Mouse (Mus musculus) Patski (cell line): ENCODE results near the gene Aqp12. TPM values are rescaled to one million over a fixed set of nuclear protein-coding genes. Genes with fewer than 3 reads are reported as not detected.

Experiments used
- ATAC-seq: fragments of 100-300 bp; one replicate; pipeline ENCODE4 v1.8.0; 2021
- CTCF ChIA-PET: fragments of 350-600 bp; sonication (Branson Sonifier 250); formaldehyde crosslinking; loops from one replicate; lab custom pipeline; 2022; ENCODE audit warnings: inconsistent platforms; lab: Charles Lee
- POLR2A ChIA-PET: fragments of 350-600 bp; sonication (Branson Sonifier 250); formaldehyde crosslinking; loops from one replicate; lab custom pipeline; 2022; ENCODE audit warnings: antibody characterized with exemption, inconsistent platforms; lab: Charles Lee
- DNase-seq: peaks from one replicate; pipeline ENCODE4 v3.0.0-alpha.2; 2011; ENCODE audit warnings: low read depth, low spot score
- H3K27me3 ChIP-seq: fragments of 371-371 bp; one replicate; pipeline ENCODE4 v1.5.1; 2021
- CTCF ChIP-seq: fragments of 100-300 bp; IDR thresholded peaks from one replicate; pipeline ENCODE4 v1.5.1; 2021
- in situ Hi-C: fragments of 300-500 bp; cut with MboI; formaldehyde crosslinking; loops from 3 replicates; pipeline ENCODE4 v1.11.1; 2018; ENCODE audit warnings: low pct_unique_long_range_greater_than_20kb, mixed read lengths
- polyA plus RNA-seq: library from polyadenylated mRNA; unstranded; gene quantifications from one replicate; pipeline ENCODE4 v1.2.3, GENCODE M21; 2021

The Aqp12 gene
- polyA plus RNA-seq, 1 experiment from 2014 or later, result not detected

DNA sequence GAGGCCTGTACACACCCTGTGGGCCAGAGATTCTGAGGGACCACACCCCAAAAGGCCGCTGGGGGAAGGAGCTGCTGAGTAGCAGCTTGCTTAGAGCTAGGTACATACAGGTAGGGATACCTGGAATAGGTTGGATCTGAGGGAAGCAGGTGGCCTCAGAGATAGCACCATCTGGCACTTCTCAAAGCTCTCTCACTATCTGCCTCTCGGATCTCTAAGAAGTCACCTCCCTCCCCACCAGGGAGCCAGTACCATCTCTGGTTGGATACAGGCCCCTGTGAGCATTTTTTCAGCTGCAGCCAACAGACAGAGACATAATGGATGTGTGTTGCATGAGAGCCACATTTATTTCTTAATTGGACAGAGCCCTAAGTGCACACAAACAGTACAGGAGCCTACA is 9.0 kb downstream of the Aqp12 start:
- no peak for ATAC-seq
- DNase-seq, result no peak
- in situ Hi-C loops, result no loop called here
- CTCF ChIA-PET, result interaction anchor here (1.0 kb wide), 2 partner anchors 14 to 66 kb away, joined by 3 read pairs; no protein-coding TSS in a partner anchor
- peaks cover 24% of the 10 kb centered on the region for H3K27me3 ChIP-seq
- no peak for TF ChIP-seq CTCF
- POLR2A ChIA-PET, result interaction anchor here (1.4 kb wide), 1 partner anchor 11 kb away, joined by 3 read pairs; no protein-coding TSS in a partner anchor

DNA sequence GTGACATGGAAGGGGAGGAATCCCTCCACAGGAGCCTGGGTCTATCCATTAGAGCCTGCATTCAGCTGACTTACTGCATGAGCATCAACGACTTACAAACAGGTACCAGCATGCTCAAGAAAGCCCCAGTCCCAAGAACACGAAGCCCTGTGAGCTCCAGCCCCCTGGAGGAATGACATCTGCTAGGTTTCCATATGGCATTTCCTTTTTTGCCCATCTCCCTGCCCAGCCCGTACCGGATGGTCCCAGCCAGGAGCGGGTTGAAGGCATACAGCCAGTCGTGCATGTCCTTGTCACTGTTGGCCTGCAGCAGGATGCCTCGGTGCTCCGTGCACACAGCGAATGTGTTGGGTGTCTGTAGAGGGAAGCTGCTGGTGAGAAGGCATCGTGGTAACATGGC is 12.6 kb downstream of the Aqp12 start:
- POLR2A ChIA-PET, result no interaction called here
- ATAC-seq (no peak), DNase-seq (no peak)
- TF ChIP-seq CTCF, result no peak
- in situ Hi-C loops, result no loop called here
- CTCF ChIA-PET, result interaction anchor here (1.7 kb wide), 1 partner anchor 9 kb away, joined by 4 read pairs; no protein-coding TSS in a partner anchor
- peaks cover 49% of the 10 kb centered on the region for H3K27me3 ChIP-seq

DNA sequence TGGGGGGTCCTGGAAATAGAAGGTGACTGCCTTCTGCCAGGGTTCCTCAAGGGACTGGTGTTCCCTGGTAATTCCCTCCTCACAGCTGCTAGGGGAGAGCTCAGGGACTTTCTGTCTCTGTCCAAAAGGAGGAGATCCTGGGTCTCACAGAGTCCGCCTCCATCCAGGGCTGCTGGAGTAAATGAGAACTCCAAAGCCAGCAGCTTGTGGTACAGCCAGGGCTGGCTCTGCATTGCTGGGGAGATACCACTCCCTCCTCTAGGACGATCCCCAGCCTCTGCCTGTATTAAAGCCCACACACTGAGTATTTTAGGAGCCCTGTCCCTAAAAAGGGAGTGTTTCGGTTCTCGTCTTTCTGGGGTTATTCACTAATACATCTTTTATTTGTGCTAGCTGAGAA is 14.5 kb downstream of the Aqp12 start:
- no peak for ATAC-seq
- TF ChIP-seq CTCF, result no peak
- ChIA-PET CTCF (no interaction called here), POLR2A (no interaction called here)
- in situ Hi-C loops, result no loop called here
- H3K27me3 ChIP-seq, result peaks cover 64% of the 10 kb centered on the region
- DNase-seq, result no peak

DNA sequence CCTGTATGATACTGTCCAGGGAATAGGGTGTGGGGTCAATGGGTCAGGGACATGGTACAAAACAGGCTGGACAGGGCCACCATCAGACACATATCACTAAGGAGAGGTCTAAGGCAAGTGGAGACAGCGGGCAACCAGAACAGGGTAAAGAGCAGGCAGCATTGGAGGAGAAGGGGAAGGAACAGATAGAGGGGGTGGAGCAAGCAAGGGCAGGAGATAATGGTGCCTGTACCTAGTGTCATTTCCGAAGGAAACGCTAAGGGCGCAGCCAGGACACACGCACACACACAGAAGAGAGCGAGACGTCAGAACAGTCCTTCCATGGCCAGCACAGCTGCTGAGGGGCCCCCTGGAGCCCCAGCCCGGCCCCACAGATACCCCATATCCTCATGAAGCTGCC is 20.5 kb downstream of the Aqp12 start:
- DNase-seq (no peak), ATAC-seq (no peak)
- in situ Hi-C loops, result no loop called here
- no peak for TF ChIP-seq CTCF
- ChIA-PET CTCF (no interaction called here), POLR2A (no interaction called here)
- peaks cover 59% of the 10 kb centered on the region for H3K27me3 ChIP-seq

DNA sequence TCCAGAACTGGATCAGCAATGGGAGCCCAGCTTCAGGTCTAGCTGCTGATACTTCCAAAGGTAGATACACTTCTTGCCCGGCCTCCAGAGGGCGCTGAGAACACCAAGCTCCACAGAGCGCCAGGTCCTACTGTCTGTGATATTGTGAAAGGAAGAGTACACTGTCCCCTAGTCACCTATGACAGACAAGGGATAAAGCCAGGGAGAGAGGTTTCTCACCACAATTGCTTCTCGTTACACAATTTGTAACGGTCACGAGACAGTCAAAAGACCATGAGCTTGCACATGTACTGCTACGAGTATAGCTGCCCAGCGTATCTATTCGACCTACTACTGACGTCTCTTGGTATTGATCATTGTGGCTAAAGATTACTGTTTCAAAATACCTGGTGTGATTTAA is 23.3 kb downstream of the Aqp12 start:
- no peak for TF ChIP-seq CTCF
- ChIA-PET CTCF (interaction anchor here (1.0 kb wide), 1 partner anchor 15 kb away, joined by 3 read pairs; no protein-coding TSS in a partner anchor), POLR2A (no interaction called here)
- ATAC-seq (no peak), DNase-seq (no peak)
- in situ Hi-C loops, result no loop called here
- peaks cover 55% of the 10 kb centered on the region for H3K27me3 ChIP-seq

DNA sequence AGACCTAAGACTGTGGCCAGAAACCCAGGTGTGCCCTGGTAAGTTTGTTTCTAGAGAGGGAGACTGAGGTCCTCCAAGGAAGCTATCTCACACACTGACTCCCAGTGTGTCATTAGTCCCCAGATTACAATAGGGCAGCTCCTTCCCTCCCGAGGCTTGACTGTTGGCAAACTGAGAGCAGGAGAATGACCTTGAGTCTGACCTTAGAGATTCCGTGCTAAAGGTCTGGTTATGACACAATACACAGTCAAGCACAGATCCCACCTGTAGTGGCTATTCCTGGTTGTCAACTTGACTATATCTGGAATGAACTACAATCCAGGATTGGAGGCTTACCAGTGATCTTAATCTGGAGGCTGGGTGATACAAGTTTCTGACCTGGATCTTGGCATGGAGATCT is 23.9 kb downstream of the Aqp12 start:
- no peak for DNase-seq
- H3K27me3 ChIP-seq, result peaks cover 55% of the 10 kb centered on the region
- no peak for TF ChIP-seq CTCF
- ChIA-PET CTCF (interaction anchor here (1.0 kb wide), 1 partner anchor 15 kb away, joined by 3 read pairs; no protein-coding TSS in a partner anchor), POLR2A (no interaction called here)
- no peak for ATAC-seq
- in situ Hi-C loops, result no loop called here

DNA sequence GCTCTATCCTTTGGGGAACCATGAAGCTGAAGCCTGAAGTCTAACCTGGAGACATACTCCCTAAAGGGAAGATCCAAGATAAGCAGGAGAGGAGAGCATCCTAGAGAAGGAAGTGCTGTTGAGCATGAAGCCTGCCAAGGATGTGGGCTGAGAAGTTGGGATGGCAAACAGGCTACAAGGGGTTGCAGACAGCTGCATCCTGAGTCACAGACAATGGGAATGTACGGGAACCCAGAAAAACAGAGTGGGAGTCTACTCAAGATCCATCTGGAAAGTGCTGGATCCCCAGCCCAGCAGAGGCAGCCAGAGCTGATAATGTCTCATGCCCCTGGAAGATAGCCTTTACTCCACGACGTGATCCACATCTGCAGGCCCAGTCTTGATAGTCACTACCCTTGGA is 25.1 kb downstream of the Aqp12 start:
- POLR2A ChIA-PET, result no interaction called here
- no peak for DNase-seq
- in situ Hi-C loops, result no loop called here
- peaks cover 55% of the 10 kb centered on the region for H3K27me3 ChIP-seq
- no peak for ATAC-seq
- CTCF ChIA-PET, result no interaction called here
- no peak for TF ChIP-seq CTCF

DNA sequence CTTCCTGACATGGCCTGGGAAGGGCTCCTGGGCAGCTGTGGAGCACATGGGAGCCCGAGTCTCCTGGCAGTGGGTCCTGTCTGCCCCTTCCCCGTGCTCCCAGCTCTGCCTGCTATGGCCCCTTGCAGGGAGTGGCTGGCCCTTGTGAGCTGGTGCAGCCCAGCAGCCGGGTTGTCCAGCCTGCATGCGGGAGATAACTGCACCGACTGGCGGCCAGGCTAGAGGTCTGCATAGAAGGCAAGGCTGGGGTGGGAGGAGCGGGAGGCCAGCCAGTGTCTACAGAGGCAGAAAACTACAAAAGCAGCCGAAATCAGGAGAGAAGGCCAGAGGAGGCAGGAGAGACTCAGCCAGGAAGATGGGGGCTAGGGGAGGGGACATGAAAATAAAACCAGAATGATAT is 27.9 kb downstream of the Aqp12 start:
- POLR2A ChIA-PET, result no interaction called here
- in situ Hi-C loops, result no loop called here
- CTCF ChIA-PET, result no interaction called here
- no peak for ATAC-seq
- DNase-seq, result no peak
- peaks cover 51% of the 10 kb centered on the region for H3K27me3 ChIP-seq
- TF ChIP-seq CTCF, result no peak

DNA sequence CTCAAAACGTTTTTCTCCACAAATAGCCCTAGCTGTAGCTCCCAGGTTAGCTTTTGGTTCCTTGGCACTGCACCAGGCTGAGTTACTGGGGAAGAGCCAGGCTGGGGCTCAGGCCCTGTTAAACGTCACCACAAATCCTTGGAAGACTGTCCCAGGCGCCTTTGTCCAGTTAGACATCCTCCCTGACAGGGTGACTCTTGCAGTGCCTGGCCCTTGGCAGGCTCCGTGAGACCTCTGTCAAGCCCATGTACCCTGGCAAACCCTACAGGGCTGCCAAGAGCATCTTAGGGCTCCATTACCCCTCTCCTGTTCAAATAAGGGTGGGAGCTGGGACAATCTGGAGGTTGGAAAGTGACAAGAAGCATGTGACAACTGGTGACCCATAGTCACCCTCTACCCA is 29.8 kb downstream of the Aqp12 start:
- DNase-seq (no peak), ATAC-seq (no peak)
- peaks cover 56% of the 10 kb centered on the region for H3K27me3 ChIP-seq
- ChIA-PET CTCF (no interaction called here), POLR2A (no interaction called here)
- no peak for TF ChIP-seq CTCF
- in situ Hi-C loops, result no loop called here

DNA sequence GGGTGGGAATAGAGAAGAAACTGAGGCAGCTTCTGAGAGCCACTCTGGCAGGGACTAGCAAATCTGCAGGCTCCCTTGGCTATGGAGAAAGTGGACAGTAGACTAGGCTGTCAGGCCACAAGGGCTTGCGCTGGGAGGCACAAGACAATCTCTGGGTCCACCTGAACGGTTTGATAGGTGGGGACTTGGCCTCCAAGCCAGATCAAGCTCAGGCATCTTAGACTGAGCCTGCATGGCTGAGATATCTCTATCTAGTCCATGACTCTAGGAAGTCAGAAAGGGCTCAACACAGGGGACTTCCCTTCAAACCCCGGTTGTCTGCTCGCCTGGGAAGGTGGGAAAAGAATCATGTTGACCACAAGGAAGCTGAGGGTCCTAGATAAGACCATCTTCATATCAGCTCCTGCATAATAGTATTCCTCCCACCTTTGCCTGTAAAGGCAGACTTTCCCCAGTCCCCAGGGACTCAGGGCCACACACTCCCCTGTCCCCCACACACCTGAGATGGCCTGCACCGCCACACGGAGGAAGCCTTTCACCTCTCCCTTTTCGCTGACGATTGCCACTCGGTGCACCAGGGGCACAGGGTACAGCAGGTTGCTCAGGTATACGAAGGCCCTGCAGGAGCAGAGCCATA is 40.1 kb downstream of the Aqp12 start:
- no peak for DNase-seq
- CTCF ChIA-PET, result no interaction called here
- POLR2A ChIA-PET, result no interaction called here

DNA sequence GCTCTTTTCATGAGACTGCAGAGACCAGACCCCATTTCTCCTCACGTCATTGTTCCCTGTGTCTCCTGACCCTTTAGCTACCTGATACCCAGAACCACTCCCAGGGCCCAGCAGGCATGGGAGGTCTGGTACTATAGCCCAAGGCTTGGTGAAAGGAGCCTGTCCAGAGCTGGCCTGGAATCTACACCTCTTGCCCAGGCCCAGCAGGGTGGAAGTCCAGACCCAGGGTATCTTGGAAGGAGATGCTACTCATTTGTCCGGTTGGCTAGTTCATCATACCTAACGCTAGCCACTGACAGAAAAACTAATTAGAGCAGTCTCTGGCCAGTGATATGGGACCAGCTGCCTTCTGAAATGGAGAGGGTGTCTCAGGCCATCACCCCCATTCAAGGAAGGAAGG is 43.9 kb downstream of the Aqp12 start:
- CTCF ChIA-PET, result no interaction called here

More for the DNA sequence above, 40.1 kb downstream of the Aqp12 start:
- peaks cover 57% of the 10 kb centered on the region for H3K27me3 ChIP-seq
- no peak for ATAC-seq
- no peak for TF ChIP-seq CTCF
- in situ Hi-C loops, result no loop called here

More for the DNA sequence above, 43.9 kb downstream of the Aqp12 start:
- ATAC-seq, result no peak
- H3K27me3 ChIP-seq, result peaks cover 55% of the 10 kb centered on the region
- DNase-seq, result no peak
- POLR2A ChIA-PET, result no interaction called here
- in situ Hi-C loops, result no loop called here
- no peak for TF ChIP-seq CTCF
